Mouse (Mus musculus): ENCODE results near the gene Retreg3.
"Not testable (repeated sequence)": the region's sequence is repeated elsewhere in the genome, so short reads cannot be mapped to it uniquely, and the experiment has no call there.

Retreg3 gene

DNA sequence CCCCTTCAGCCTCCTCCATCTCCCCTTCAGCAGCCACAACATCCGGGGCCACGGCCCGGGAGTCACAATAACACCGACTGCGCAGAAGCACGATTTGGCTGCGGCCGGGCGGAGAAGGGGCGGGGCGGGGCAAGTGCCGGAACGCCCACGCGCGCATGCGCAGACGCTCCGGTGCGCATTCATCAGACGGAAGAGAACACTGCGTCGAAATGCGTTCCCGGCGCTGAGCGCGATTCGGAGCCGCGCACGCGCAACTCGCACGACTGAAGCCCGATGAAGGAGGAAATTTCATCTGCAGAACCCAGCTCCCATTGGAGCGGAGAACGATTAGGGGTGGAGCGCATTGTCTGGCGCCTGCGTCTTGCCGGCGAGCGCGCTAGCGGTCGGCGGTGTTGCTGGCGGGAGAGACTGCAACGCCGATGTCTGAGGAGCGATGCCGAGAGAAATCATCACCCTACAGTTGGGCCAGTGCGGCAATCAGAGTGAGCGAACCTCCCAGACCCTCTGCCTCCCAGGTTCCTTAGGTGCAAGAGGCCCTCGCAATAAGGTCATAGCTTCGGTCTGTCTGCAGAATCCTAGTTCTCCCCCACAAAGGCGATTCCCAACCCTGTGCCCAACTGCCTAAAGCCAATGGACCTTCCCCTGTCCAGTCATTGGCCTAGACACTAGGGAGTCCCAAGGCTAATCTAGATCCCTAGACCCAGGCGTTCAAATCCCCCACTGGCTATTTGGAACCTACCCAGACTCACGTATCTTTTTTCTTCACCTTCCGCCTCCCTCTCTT is at the start of gene Retreg3, which contains the start of gene Tubg1:
Retreg3 (minus strand) TSS at position 133 of the 784 bp plus-strand sequence.
Tubg1 (plus strand) TSS at position 178 of the 784 bp plus-strand sequence.
- peak; percentile 94 for DNase-seq (ENCODE audit: low spot score)

DNA sequence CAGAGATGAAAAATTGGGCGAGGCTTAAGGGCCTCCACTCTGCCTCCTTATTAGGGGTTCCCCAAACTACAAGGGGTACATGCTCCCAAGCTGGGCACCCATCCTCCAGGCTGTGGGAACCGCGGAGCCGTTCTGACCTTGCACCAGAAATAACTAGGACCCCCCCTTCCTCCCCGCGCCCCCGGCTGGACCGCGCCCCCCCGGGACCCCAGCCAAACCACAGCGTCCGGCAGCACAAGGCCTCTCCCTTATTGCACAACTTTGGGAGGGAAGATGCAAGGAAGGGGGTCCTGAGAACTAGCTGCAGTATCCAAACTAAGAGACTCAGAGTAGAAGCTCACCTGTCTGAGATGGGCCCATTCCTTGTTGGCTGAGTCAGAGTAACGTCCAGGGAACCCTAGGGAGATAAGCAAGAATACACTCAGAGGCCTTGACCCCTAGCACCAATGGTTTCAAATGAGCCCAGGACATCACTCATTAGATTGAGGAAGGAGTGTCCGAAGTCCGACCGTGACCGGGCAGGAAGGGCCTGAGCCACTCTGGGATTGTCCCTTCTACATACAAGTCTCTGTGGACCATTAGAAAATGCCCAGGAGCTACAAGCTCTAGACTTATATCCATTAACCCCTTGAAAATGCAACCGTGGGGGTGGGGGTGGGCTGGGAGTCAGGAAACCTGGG is 48.7 kb upstream of the Retreg3 start:
- DNase-seq (ENCODE audit: low spot score), result no peak

DNA sequence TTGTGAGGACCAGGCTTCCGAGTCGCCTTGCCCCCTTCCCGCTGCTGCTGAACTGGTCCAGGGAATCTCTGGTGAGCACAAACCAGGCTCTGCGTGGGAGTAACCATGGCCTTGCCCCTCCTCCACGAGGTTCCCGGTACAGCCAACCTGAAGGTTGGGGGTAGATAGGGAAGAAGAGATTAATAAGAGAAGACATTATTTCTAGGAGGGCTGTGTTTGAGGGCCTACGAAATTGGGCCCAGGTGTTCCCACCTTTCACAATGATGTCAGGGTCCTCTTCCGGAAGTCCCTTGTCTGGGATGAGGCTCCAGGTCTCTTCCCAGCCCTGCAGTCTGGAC is 48.2 kb upstream of the Retreg3 start:
- DNase-seq (ENCODE audit: low spot score), result no peak

DNA sequence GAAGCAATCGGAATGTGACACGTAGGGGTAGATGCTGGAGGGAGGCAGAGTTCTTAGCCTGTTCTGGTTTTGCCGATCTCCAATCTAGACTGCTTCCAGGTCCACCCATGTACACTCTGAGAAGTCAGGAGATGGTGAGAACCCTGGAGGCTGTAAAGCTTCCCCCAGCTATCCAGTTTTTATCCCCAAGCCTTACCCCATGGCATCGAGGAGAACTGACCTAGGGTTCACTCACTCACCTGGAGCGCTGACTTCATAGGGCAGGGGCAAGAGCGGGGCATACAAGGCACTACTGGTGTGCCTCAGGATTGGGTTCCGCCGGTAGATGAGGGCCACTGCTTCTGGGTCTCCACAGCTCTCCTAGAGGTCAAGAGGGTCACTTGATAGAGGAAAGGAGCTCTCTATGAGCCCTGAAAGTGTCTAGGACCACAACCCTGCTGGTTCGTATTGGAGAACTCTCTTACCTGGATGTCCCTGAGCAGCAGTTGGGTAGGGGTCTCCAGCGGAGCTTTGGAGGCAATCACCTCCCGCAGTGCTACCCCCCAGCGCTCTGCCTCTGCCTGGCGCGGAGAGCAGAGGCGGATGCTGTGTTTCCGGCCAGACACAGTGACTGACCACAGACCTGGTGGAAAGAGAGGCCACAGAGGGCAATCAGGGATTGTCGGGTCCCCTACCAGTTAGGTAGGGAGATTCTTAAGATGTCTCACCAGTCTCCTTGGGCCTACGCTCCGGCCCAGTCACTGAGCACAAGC is 47.7 kb upstream of the Retreg3 start:
- no peak for DNase-seq (ENCODE audit: low spot score)

DNA sequence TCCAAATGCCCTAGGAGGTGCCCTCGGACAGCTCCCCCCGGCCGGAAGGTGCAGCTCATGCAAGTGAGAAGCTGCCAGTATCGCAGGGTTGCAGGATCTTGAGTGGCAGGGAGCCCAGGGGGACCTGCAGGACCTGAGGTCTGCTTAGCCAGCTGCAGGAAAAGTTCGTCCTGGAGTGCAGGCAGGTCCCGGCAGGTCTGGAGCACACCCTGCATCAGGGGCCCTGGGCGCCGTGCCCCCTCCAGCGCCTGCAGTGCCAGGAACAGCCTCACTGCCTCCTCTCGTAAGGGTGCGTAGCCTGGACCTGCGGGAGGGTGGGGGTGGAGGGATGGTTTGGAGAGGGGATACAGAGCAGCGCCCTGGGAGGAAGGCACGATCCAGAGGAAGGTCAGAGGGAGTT is 46.7 kb upstream of the Retreg3 start:
- no peak for DNase-seq (ENCODE audit: low spot score)

DNA sequence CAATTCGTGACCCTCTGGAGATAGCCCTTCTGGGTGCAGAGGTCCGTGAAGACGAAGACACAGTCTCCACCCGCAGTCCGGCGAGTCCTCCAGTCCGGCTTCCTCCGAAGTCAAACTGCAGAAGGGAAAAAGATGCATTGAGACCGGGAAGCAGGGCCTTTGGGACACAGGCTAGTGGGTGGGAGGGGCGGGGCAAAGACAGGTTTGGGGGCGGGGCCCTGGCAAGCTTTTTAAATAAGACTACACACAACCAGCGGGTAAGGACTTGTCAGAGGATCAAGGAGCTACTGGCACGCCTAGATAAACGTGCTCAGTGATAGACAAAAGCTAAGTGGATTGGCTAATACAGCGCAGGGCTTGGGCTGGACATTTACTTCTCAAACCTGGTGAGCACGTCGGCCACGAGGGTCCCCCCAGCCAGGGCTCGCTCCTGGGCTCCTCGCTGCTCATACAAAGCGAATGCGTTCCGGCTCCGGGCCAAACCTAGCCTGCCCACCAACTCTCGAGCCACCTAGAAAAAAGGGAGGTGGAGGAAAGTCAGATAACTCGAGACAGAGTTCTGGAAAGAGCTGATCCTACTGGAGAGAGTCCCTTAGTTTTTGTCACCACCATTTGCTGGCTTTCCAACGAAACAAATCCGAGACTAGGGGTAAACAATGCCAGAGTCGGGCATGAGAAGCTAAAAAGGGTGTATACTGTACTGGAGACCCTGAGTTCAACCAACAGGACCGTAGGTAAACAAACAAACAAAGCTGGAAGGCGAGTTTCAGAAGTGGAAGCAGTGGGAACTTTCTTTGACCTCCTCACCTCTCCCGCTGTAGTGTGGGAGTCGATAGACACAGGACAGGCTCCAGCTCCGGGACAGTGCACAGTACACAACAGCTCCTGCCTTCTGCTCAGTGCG is 45.2 kb upstream of the Retreg3 start:
- DNase-seq (ENCODE audit: low spot score), result no peak

DNA sequence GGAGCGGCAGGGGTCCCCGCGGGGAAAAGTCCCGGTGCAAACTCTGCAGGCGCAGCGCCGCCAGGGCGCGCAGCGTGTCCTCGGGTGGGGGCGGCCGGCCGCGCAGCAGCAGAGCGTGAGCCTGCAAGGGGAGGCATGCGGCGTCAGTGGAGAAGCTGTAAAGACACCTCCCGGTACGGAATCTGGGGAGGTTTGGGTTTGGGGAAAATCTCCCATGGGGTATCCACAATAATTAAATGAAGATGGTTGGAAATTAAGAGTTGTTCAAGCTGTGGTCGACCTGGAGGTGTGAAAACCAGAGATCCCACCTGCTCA is 44.6 kb upstream of the Retreg3 start:
- DNase-seq (ENCODE audit: low spot score), result no peak

DNA sequence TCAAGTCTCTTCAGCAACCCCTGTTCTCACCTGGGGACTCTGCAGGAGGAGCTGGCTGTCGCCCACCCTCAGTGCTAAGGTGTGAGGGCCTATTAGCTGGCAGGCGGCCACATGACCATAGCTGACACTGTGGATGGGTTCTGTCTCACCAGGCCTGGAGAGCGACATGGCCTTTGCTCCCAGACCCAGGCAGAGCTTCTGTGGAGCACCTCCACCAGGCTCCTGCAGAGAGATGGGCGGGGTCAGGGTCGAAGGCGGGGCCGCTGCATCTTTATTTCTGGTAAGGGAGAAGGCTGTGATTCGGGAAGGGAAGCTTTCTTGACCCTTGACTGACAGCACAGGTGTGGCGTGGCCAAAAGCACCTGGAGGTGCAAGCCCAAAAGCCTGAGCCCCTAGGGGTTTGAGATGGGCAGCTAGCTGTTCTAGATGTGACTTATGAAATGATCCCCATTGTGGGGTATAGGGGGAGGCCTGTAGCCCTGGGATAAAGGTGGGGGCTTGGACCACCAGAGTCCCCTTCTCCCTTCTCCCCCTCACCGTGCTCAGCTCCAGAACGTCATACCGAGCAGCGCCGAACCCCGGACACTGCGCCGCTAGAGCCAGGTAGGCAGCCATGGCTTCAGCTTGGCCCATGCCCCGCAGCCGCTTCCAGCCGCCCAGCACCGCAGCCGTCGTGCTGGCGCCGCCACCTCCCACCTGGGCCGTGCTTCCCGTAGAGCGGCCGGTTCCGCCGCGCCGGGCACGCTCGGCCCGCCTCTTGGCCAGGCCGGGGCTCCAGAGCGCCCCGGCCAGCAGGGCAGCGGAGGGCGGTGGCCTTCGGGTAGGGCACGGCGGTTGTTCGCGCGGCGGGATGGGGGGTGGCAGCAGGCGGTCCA is 44.0 kb upstream of the Retreg3 start:
- DNase-seq (ENCODE audit: low spot score), result no peak

DNA sequence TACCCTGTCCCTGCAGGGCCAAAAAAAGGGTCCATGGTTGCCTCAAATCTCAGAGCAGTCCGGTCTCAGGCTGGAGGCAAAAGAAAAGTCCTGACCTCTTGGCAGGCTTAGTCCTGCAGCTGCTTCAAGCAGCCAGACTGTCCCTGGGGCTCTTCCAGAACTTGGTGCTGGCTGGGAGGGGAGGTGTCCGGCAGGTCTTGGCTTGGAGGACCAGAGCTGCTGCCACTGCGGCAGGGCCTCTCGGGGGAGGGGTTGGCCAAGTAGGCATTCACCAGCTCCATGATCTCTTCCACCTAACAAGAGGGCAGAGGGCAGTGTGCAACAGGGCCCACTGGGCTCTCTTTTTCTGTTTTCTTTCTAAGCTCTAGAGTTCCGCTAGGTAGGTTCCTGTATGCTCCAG is 43.1 kb upstream of the Retreg3 start:
- no peak for DNase-seq (ENCODE audit: low spot score)

DNA sequence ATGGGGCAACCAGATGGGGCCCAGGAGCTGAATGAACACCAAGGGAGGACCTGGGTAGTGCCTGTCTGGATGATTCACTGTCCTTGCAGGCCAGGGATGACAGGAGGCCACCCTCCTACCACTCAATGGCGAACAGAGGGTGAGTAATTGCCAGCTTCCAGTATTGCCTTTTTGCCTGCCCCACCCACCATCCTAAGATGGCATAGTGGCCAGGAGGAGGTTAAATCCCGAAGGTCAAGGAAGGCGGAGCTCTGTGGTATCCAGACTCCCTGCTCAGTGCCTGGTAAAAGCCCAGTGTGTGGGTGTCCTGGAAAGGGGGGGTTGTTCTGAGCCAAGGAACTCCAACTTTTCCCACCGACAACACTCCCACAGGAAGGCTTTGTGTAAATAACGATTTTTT is 42.6 kb upstream of the Retreg3 start:
- no peak for DNase-seq (ENCODE audit: low spot score)

DNA sequence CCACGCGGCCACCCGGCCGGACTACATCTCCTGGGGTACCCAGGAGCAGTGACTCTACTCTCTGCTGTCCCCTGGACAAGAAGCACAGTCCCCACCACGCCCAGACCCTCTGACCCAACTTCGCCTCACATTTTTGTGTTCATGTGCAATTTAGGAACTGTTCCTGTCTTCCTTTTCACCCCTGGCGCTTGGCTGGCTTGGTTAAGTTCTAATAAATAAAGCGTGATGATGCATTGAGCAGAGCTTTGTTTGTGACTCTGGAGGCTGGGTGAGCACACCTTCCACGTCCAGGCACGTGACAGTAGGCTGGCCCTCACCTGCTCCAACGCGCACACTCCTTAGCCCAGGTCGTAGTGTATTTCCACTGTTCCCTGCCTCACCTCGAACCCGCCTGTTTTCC is 41.9 kb upstream of the Retreg3 start:
- no peak for DNase-seq (ENCODE audit: low spot score)

DNA sequence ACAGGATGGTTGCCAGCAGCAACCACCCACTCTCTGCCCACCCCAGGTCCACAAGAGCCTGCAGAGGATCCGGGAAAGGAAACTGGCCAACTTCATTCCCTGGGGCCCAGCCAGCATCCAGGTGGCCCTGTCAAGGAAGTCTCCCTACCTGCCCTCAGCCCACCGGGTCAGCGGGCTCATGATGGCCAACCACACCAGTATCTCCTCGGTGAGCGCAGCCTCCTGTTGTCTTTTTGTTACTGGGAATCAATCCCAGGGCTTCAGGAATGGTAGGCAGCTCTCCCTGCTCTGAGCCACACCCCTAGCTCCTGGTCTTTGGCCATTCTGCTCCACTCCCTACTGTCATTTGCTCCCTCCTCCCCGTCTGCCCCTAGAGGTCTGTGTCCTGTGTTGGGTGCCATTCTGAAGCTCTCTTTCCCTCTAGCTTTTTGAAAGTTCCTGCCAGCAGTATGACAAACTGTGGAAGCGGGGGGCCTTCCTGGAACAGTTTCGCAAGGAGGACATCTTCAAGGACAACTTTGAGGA is 41.4 kb upstream of the Retreg3 start:
- DNase-seq (ENCODE audit: low spot score), result not testable (repeated sequence)

DNA sequence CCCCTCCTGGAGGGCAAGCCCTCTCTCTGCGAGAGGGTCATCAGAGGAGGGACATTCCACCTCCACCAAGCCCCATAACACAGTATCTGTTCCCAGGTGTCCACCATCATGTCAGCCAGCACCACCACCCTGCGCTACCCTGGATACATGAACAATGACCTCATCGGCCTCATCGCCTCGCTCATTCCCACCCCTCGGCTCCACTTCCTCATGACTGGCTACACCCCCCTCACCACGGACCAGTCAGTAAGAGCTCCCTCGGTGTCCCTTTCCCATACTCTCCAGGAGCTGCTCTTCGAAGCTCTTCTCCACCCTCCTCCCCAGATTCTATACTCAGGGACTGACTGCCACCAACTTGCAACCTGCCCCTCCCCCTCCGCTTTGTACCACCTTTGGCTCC is 40.5 kb upstream of the Retreg3 start:
- DNase-seq (ENCODE audit: low spot score), result not testable (repeated sequence)

DNA sequence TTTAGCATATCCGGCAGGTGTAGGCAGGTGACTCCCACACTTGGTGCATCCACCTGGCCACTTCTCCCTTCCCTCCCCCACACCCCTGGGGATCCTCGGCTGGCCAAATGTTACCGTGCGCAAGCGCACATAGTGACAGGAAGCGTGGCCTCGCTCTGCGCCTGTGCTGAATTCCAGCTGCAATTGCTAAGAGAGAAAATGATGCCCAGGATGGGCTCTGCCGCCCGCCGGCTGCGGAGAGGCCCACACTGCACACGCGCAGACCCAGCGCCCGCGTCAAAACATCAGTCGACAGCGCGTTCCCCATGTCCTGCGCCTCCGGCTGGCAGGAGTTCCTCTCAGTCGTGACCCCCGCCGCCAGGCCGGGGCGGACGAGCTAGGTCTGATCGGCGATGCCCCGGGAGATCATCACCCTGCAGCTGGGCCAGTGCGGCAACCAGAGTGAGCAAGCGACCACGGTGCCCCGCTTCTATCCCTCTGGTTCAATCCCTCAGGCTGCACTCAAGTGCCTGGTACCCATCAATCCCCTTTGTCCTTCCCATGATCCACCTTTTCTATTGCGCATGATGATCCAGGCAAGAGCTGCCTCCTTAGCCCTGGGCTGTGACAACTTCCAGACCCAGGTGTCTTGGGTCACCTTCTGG is 36.2 kb upstream of the Retreg3 start, which contains the start of gene Tubg2:
Tubg2 (plus strand) TSS at position 180 of the 644 bp plus-strand sequence.
- no peak for DNase-seq (ENCODE audit: low spot score)

DNA sequence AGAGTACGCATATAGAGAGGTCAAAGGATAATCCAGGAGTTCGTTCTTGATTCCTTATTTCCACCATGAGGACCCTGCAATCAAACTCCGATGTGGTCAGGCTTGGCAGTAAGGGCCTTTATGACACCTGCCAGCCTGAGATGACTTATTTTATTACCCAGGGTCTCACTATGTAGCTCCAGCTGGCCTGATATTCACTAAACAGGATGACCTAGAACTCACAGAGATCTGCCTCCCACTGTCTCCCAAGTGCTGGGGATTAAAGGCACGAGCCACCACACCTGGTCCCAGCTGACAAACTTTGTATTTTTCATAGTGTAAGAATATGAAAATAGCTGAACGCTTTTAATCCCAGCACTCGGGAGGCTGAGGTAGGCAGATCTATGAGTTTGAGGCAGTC is 35.5 kb upstream of the Retreg3 start:
- DNase-seq (ENCODE audit: low spot score), result no peak

DNA sequence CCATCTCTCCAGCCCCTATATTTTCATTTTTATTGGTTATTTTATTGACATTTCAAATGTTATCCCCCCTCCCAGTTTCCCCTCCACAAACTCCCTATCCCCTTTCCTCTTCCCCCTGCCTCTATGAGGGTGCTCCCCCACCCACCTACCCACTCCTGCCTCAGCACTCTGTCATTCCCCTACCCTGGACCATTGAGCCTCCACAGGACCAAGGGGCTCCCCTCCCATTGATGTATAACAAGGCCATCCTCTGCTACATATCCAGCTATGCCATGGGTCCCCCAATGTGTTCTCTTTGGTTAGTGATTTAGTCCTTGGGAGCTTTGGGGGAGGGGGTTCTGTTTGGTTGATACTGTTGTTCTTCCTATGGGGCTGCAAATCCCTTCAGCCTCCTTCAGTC is 35.0 kb upstream of the Retreg3 start:
- DNase-seq (ENCODE audit: low spot score), result no peak

DNA sequence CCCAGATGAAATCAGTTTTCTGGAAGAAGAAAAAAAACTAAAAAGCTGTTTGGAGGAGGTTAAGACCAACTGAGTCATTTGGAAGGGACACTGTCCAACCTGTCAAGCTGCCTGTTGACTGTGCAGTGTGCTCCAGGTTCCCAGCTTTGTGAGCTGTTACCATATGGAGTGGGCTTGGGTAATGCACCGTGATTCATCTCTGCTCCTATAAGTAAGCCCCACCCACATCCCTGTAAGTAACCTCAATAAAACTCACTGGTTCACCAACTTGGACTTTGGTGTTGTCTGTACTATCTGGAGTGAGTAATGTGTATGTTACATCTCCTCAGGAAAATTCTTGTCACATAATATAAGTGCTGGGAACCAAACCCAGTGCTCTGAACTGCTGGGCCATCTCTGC is 33.1 kb upstream of the Retreg3 start:
- DNase-seq (ENCODE audit: low spot score), result no peak

DNA sequence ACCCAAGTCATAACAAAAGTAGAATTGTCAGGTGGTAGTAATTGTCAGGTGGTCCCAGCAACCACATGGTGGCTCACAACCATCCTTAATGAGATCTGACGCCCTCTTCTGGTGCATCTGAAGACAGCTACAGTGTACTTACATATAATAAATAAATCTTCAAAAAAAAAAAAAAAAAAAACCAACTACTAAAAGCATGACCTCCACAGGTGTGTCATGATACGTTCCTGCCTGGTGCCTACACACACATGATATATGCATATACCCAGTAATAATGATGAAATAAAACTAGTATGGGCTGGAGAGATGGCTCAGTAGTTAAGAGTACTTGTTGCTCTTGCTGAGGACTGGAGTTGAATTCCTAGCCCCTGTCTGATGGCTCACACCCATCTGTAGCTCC is 31.4 kb upstream of the Retreg3 start:
- no peak for DNase-seq (ENCODE audit: low spot score)

DNA sequence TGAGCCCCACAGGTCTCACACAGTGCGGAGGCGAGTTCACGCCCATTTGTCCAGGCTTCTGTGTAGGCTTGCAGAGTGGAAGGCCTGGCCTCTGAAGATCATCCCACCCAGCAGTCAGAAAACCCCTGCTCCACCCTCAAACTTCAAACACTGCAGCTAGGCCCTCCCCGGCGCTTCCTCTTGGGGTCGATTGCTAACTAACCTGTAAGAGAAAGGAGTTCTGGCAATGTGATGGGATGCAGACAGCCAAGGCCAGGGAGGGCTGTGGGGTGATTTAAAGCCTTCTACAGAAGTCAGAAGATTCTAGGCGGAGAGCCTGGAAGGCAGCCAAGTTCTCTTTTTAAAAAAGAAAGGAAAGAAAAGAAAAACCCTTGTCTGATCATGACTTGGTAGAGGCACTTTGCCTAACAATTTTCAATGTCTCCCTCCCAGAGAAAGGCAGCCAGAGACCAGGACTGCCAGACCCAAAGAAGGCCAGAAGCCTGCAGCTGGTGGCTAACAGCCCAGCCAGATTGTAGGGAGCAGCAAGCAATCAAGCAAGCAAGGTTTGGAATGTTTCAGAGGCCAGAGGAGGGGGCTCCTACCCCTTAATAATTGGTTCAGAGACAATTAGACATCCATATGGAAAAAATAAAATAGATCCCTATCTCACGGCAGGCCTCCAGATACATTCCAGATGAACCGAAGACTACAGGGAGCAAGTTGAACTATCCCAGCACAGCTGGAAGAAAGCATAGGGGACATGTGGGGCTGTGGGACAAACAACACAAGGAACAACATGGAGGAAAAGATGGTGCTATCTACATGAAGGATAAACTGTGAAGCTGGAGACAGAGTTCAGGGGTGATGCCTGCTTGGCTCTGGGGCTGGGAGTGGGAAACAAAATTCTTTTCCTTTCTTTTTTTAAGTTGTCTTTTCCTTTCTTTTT is 29.7 kb upstream of the Retreg3 start:
- no peak for DNase-seq (ENCODE audit: low spot score)
